Mouse (Mus musculus) intestine, embryonic 15.5 days (tissue): ENCODE results near the gene Mad2l2. TPM values are rescaled to one million over a fixed set of nuclear protein-coding genes. Genes with fewer than 3 reads are reported as not detected.
A peak's percentile ranks its signal among the peaks of the same experiment; 100 is the strongest.

ENCODE experiments used
- ATAC-seq: fragments of 200-750 bp; cut with Nextera tagmentation; 2 replicates; pipeline ENCODE4 v1.8.0; 2017; ENCODE audit warnings: moderate TSS enrichment, moderate library complexity
- H3K27ac ChIP-seq: fragments of 300-500 bp; sonication (generic); 2 replicates; pipeline ENCODE4 v1.5.1; 2015; ENCODE audit warnings: mild to moderate bottlenecking, inconsistent platforms
- H3K27me3 ChIP-seq: fragments of 300-500 bp; sonication (generic); replicated peaks from 2 replicates; pipeline ENCODE4 v1.6.1; 2015; ENCODE audit warnings: inconsistent platforms
- H3K36me3 ChIP-seq: fragments of 300-500 bp; sonication (generic); 2 replicates; pipeline ENCODE4 v1.6.1; 2015; ENCODE audit warnings: inconsistent platforms
- H3K4me1 ChIP-seq: fragments of 300-500 bp; sonication (generic); replicated peaks from 2 replicates; pipeline ENCODE4 v1.6.1; 2015; ENCODE audit warnings: inconsistent platforms
- H3K4me2 ChIP-seq: fragments of 300-500 bp; sonication (generic); replicated peaks from 2 replicates; pipeline ENCODE4 v1.6.1; 2015; ENCODE audit warnings: mild to moderate bottlenecking, inconsistent platforms
- H3K4me3 ChIP-seq: fragments of 300-500 bp; sonication (generic); replicated peaks from 2 replicates; pipeline ENCODE4 v1.5.1; 2015; ENCODE audit warnings: inconsistent platforms
- H3K9ac ChIP-seq: fragments of 300-500 bp; sonication (generic); 2 replicates; pipeline ENCODE4 v1.6.1; 2015; ENCODE audit warnings: inconsistent platforms
- H3K9me3 ChIP-seq: fragments of 300-500 bp; sonication (generic); 2 replicates; pipeline ENCODE4 v1.6.1; 2016; ENCODE audit warnings: inconsistent platforms
- WGBS: fragments of 180-500 bp; shearing (Covaris S2); methylation state at CpG from one replicate; pipeline ENCODE4 v1.1.7; 2015; 5-methylcytosine and 5-hydroxymethylcytosine counted together
- polyA plus RNA-seq: library from polyadenylated mRNA; unstranded; fragments of >200 nt; fragmentation: Nextera tagmentation; extraction: Ambion mirVana; gene quantifications from 2 replicates; pipeline ENCODE4 v1.2.1, GENCODE M21; 2015

Gene Mad2l2
- polyA plus RNA-seq, 1 experiment from 2014 or later: 32.9 TPM

DNA sequence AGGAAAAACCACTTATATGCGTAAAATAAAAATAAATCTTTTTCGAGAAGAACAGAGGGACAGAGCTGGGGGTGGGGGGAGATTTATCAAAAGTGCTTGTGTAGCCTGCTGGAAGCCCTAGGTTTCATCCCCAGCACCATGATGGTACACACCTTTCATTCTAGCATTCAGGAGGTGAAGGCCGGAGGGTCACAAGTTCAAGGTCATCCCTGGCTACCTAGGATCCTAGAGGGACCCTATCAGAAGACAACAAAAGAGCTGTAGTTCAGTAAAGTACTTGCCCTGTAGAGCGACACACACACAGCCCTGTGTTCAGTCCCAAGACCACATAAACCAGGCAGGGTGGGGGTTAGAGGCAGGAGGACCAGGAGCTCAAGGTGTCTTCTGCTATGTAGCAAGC lies 23.8 kb downstream of the Mad2l2 start:
- Histone ChIP-seq H3K9ac (no peak overlapping the region), H3K9me3 (no peaks in the 10 kb centered on the region), H3K4me3 (no peak overlapping the region), H3K36me3 (no peaks in the 10 kb centered on the region), H3K4me1 (peaks cover 5% of the 10 kb centered on the region), H3K27ac (no peak overlapping the region), H3K27me3 (peaks cover 6% of the 10 kb centered on the region; the same call in 1 of the 2 replicates), H3K4me2 (no peak overlapping the region)
- WGBS: 87% methylated on average over 4 of the region's 4 CpGs
- no peak for ATAC-seq

DNA sequence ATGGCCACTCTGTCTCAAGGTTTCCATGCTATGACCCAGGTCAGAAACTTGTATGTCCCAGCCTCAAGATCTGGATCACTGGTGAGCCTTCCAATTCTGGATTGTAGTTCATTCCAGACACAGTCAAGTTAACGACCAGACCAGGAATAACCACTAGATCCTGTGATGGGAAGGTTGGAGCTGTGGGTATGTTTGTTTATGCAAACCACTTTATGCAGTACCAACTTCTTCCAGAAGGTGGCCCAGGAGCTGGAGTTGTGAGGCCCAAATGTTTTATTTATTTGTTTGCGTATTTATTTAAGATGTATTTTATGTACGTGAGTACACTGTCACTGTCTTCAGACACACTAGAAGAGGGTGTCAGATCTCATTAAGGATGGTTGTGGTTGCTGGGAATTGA lies 24.8 kb downstream of the Mad2l2 start:
- no peak overlapping the region for H3K27ac ChIP-seq
- H3K9ac ChIP-seq: no peak overlapping the region
- WGBS: 64% methylated on average over 3 of the region's 3 CpGs
- no peak for ATAC-seq
- H3K4me3 ChIP-seq: no peak overlapping the region
- H3K36me3 ChIP-seq: no peaks in the 10 kb centered on the region
- no peak overlapping the region for H3K4me2 ChIP-seq
- peaks cover 11% of the 10 kb centered on the region for H3K4me1 ChIP-seq
- H3K27me3 ChIP-seq: peaks cover 6% of the 10 kb centered on the region; the same call in 1 of the 2 replicates
- no peaks in the 10 kb centered on the region for H3K9me3 ChIP-seq

DNA sequence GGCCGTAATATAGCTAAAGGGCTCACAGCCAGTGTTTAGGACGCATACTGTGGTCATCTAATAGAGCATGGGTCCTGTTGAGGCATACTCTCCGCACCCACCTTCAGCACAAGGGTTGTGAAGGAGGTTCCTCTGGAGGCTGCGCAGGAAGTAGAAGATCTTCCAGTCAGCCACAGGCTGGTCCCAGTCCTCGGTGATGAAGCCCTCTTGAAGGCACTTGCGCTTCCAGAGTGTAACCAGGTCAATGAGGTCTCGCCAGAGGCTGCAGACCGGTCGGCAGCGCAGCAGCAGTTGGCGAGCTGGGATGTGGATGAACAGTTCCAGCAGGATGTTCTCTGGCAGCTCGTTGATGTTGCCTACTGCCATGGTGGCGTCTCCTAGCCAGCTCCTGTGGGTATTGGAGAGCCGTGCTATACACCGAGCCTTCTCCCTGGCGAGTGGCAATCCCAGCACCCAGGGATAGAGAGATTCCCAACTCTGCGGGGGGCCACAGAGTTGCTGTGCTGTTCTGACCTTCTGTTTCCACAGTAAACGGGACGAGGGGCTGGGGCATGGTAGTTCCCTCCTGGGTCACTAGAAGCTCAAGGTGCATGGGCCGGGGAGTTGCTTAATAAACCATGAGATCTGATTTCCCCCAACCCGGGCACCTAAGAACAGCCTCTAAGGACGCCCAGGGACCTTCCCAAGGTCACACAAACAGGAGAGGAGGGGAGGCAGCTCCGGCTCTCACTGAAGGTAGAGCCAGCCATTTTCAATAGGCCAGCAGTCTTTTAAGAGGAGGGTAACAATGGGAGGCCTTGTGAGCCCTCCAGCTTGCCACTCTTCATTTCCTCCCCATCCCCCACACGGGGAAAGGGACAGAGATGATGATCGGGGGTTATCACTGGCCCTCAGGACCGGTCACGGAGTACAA lies 28.5 kb downstream of the Mad2l2 start:
- H3K27ac ChIP-seq: no peak overlapping the region
- no peak for ATAC-seq

DNA sequence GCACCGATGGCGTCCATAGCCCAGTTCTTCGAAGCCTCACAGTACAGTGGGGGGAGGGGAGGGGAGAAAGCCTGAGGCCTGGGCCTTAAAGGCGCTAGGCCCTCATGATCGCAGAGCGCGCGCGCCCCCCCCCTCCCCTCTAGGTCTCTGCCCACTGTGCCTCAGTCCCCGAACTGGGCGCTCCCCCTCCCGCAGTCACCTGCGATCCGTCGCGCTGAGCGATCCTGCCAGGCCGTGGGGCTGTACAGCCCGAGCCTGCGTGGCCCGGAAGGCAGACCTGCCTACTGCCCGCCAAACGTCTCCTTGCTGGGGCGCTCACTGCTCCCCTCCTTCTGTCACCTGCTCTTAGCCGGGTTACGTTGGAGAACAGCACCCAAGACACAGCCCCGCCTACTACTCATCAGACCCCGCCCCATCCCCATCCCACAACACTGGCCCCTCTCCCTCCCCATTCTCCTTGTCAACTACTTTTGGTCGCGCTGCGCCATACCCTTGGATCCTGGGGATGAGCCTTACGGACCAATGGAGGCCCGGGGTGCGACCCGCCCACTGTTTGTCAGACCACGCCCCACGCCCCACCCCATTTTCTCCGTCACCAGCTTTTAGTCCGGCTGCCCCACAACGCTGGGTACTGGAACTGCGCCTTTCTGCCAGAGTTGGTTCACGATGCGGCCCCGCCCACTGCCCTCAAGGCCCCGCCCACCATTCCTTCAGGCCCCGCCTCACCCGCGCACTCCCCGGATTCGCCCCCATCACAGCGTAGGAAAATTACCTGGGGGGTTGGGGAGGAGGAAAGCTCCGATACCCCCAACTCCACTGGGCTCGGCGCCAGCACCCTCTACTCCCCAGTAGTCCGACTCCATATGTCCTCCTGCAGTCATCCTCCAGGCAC lies 29.6 kb downstream of the Mad2l2 start:
- under 1% methylated on average over 46 of the region's 55 CpGs for WGBS

More for the DNA sequence above, 28.5 kb downstream of the Mad2l2 start:
- H3K27me3 ChIP-seq: peaks cover 40% of the 10 kb centered on the region
- no peaks in the 10 kb centered on the region for H3K9me3 ChIP-seq
- peak overlapping the region; percentile 58 for H3K4me3 ChIP-seq
- no peaks in the 10 kb centered on the region for H3K36me3 ChIP-seq
- peaks cover 22% of the 10 kb centered on the region for H3K4me1 ChIP-seq
- 39% methylated on average over 27 of the region's 27 CpGs for WGBS
- peak overlapping the region; percentile 60 for H3K9ac ChIP-seq
- peak overlapping the region; percentile 99 for H3K4me2 ChIP-seq

DNA sequence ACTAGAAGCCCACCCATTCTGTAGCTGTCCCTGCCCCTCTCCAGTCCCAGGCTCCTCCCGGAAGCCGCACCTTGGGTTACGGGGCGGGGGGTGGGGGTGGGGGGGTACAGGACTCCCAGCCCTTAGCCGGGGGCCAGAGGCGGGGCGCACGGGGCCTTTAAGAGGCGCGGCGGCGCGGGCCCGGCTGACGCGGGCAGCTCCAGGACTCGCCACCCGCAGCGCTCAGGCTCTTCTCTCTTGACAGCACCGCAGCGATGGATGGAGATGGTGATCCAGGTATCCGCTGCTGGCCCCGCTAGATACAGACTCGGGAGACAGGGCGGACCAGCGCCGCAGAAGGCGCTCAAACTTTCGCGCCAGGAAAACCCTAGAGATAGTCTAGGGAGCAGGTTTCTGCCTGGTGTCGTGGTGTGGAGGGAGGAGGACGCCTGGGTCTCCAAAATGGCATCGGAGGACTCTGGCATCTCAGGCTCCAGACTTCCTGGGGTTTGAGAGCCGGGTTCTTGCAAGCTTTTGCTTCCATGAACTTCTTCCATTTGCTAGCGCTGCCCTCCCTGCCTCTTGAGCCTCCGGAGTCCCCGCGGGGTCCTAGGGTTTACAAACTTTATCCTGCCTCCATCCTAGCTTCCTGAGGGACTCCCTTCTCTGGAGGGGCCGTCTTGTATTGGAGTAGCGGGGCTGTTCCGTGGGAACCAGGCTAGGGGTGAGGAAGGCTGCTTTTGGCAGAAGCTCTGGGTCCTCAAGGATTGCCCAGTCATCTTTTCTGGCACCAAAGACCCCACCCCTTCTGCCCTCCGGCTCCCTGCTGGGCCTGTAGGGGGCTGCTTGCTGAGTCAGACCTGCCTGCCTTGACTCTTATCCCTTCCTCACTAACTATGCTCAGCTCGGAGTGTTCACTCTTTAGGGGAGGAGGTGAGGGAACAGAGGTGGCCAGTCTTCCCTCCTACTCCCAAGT lies 30.5 kb downstream of the Mad2l2 start, which contains the start of the genes Fbxo44 and Fbxo2:
Fbxo44 (minus strand) TSS at position 47 of the 955 bp plus-strand sequence.
Fbxo2 (plus strand) TSS at position 186 of the 955 bp plus-strand sequence.
- Histone ChIP-seq H3K9ac (peak within 1 kb of the TSS; percentile 60), H3K4me3 (peak within 1 kb of the TSS; percentile 58), H3K4me1 (peaks cover 32% of the 10 kb centered on the region), H3K36me3 (no peaks in the 10 kb centered on the region), H3K9me3 (no peaks in the 10 kb centered on the region), H3K27me3 (peaks cover 60% of the 10 kb centered on the region), H3K27ac (peak within 1 kb of the TSS; percentile 44; the same call in 1 of the 2 replicates), H3K4me2 (peak within 1 kb of the TSS; percentile 99)
- 1% methylated on average over 43 of the region's 43 CpGs for WGBS
- peak; percentile 69 for ATAC-seq

More for the DNA sequence above, 29.6 kb downstream of the Mad2l2 start:
- Histone ChIP-seq H3K4me1 (peaks cover 29% of the 10 kb centered on the region), H3K27ac (peak overlapping the region; percentile 44; the same call in 1 of the 2 replicates), H3K36me3 (no peaks in the 10 kb centered on the region), H3K4me2 (peak overlapping the region; percentile 99), H3K4me3 (peak overlapping the region; percentile 58), H3K9me3 (no peaks in the 10 kb centered on the region), H3K27me3 (peaks cover 51% of the 10 kb centered on the region), H3K9ac (peak overlapping the region; percentile 60)
- ATAC-seq: peak; percentile 93

DNA sequence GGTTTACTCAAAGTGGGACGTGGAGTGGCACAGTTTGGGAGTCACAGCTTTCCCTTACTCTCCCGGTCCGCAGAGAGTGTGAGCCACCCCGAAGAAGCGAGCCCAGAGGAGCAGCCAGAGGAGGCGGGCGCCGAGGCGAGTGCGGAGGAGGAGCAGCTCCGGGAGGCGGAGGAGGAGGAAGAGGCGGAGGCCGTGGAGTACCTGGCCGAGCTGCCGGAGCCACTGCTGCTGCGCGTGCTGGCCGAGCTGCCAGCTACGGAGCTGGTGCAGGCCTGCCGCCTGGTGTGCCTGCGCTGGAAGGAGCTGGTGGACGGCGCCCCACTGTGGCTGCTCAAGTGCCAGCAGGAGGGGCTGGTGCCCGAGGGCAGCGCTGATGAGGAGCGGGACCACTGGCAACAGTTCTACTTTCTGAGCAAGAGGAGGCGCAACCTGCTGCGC lies 33.8 kb downstream of the Mad2l2 start:
- peaks cover 33% of the 10 kb centered on the region for H3K4me1 ChIP-seq
- H3K27ac ChIP-seq: no peak overlapping the region
- H3K9ac ChIP-seq: no peak overlapping the region
- peak; percentile 50 for ATAC-seq
- no peaks in the 10 kb centered on the region for H3K9me3 ChIP-seq
- H3K27me3 ChIP-seq: peaks cover 76% of the 10 kb centered on the region
- no peaks in the 10 kb centered on the region for H3K36me3 ChIP-seq
- peak overlapping the region; percentile 30 for H3K4me3 ChIP-seq
- 1% methylated on average over 29 of the region's 29 CpGs for WGBS
- H3K4me2 ChIP-seq: peak overlapping the region; percentile 61

DNA sequence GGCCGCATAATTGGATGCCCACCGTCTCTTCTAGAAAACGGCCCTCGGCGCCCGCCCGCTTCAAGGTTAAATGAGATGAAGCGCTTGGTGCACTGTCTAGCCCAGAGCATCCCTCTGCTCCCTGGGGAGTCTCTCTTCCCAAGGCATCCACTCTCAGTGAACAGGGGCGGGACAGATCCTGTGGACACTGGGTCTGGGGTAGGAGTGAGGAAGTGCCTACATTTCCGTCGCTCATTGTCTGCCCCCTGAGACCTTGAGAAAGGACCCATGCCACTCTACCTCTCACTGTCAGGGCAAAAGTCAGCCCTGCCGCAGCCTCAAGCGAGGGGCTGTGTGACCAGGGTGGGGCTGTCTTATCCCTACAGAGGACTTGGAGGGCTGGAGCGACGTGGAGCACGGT lies 34.3 kb downstream of the Mad2l2 start:
- WGBS: 1% methylated on average over 16 of the region's 16 CpGs
- H3K27ac ChIP-seq: no peak overlapping the region
- ATAC-seq: no peak
- peak overlapping the region; percentile 61 for H3K4me2 ChIP-seq
- H3K4me1 ChIP-seq: peaks cover 29% of the 10 kb centered on the region
- no peaks in the 10 kb centered on the region for H3K36me3 ChIP-seq
- no peaks in the 10 kb centered on the region for H3K9me3 ChIP-seq
- H3K9ac ChIP-seq: no peak overlapping the region
- peak overlapping the region; percentile 30; the same call in 1 of the 2 replicates for H3K4me3 ChIP-seq
- peaks cover 77% of the 10 kb centered on the region for H3K27me3 ChIP-seq

DNA sequence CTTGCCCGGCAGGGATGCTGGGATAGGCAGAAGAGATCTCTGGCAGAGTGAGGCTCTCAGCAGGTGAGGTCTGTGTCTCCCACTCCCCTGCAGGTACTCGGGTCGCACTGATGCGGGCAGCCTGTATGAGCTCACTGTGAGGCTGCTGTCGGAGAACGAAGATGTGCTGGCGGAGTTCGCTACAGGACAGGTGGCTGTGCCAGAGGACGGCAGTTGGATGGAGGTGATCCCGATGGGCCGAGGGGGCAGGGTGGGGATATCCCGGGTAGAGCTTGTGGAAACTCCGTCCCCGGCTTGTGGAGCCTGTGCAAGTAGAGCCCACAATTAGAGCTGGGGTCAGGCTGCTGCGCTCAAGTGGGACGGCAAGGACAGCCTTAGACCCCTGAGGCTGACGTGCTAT lies 35.4 kb downstream of the Mad2l2 start:
- H3K36me3 ChIP-seq: no peaks in the 10 kb centered on the region
- peaks cover 21% of the 10 kb centered on the region for H3K4me1 ChIP-seq
- no peaks in the 10 kb centered on the region for H3K9me3 ChIP-seq
- no peak overlapping the region for H3K4me2 ChIP-seq
- no peak overlapping the region for H3K9ac ChIP-seq
- no peak overlapping the region for H3K4me3 ChIP-seq
- 8% methylated on average over 17 of the region's 17 CpGs for WGBS
- H3K27ac ChIP-seq: no peak overlapping the region
- no peak for ATAC-seq
- peaks cover 81% of the 10 kb centered on the region for H3K27me3 ChIP-seq

DNA sequence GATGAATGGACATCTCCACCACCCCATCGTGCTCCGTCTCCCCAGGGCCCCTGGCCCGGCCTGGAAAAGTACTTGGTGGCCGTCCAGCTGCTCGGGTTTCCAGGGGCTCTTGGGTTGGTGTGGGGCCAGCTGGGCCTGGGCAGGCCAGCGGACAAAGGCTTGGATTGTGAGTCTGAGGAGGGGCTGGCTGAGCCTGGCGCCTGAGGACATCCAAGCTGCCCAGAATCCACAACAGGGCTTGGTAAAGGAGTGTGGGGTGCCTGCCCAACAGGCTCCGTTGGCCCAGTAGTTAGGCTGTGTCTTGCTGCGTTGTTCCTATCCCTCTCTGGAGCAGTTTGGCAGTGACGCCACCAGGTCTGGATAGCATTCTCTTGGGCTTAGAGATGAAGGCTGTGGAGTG lies 36.2 kb downstream of the Mad2l2 start:
- Histone ChIP-seq H3K4me2 (peak overlapping the region; percentile 19; the same call in 1 of the 2 replicates), H3K27me3 (peaks cover 75% of the 10 kb centered on the region), H3K4me3 (no peak overlapping the region), H3K36me3 (no peaks in the 10 kb centered on the region), H3K9me3 (no peaks in the 10 kb centered on the region), H3K27ac (no peak overlapping the region), H3K4me1 (peaks cover 15% of the 10 kb centered on the region), H3K9ac (no peak overlapping the region)
- ATAC-seq: peak; percentile 5; the same call in 1 of the 2 replicates
- WGBS: 6% methylated on average over 10 of the region's 10 CpGs

DNA sequence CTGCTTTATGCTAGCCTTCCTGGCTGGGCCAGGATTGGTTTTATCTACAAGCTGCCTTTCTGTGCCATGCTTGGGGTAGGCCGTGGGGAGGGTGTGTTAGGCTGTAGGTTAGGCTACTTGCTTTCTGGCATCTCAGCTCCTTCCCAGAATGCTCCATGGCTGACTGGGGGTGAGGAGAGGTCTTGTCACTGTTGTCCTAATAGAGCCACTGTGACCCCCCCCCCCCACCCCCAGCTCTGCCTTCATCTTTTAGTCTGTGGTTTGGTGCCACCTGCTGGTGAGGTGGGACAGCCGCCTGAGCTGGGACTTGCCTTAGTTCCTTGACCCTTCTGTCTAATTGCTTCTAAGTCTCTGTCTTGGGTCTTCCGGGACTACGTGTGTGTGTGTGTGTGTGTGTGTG lies 36.8 kb downstream of the Mad2l2 start:
- ATAC-seq: no peak
- peaks cover 75% of the 10 kb centered on the region for H3K27me3 ChIP-seq
- H3K36me3 ChIP-seq: no peaks in the 10 kb centered on the region
- H3K9ac ChIP-seq: no peak overlapping the region
- no peak overlapping the region for H3K27ac ChIP-seq
- H3K9me3 ChIP-seq: no peaks in the 10 kb centered on the region
- WGBS: 15% methylated on average over 4 of the region's 4 CpGs
- H3K4me2 ChIP-seq: peak overlapping the region; percentile 19; the same call in 1 of the 2 replicates
- peaks cover 15% of the 10 kb centered on the region for H3K4me1 ChIP-seq
- H3K4me3 ChIP-seq: no peak overlapping the region

DNA sequence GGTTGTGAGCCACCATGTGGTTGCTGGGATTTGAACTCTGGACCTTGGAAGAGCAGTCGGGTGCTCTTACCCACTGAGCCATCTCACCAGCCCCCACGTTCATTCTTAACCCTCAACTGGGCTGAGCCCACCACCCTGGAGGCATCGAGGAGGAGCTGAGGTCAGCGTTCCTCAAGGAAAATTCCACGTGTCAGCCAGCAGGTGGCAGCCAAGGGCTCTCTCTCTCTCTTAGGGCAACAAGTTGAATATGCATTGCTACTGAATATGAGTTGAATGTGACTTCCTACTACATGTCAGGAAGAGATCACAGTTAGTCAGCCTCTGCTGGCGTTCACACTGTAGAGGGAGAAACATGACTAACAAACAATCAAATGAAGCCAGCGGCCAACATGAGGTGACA lies 38.1 kb downstream of the Mad2l2 start:
- no peaks in the 10 kb centered on the region for H3K36me3 ChIP-seq
- H3K4me1 ChIP-seq: peaks cover 15% of the 10 kb centered on the region
- no peak overlapping the region for H3K4me3 ChIP-seq
- H3K4me2 ChIP-seq: no peak overlapping the region
- no peak overlapping the region for H3K9ac ChIP-seq
- peaks cover 76% of the 10 kb centered on the region for H3K27me3 ChIP-seq
- H3K9me3 ChIP-seq: no peaks in the 10 kb centered on the region
- no peak overlapping the region for H3K27ac ChIP-seq
- WGBS: 25% methylated on average over 7 of the region's 7 CpGs
- no peak for ATAC-seq
